Mouse (Mus musculus): Measurements from ENCODE around the gene Chd5. TPM values are rescaled to one million over a fixed set of nuclear protein-coding genes. Genes with fewer than 3 reads are reported as not detected.

Chd5 gene
- total RNA-seq, 2 experiments from 2014 or later, result 0.10 to 0.13 TPM

DNA sequence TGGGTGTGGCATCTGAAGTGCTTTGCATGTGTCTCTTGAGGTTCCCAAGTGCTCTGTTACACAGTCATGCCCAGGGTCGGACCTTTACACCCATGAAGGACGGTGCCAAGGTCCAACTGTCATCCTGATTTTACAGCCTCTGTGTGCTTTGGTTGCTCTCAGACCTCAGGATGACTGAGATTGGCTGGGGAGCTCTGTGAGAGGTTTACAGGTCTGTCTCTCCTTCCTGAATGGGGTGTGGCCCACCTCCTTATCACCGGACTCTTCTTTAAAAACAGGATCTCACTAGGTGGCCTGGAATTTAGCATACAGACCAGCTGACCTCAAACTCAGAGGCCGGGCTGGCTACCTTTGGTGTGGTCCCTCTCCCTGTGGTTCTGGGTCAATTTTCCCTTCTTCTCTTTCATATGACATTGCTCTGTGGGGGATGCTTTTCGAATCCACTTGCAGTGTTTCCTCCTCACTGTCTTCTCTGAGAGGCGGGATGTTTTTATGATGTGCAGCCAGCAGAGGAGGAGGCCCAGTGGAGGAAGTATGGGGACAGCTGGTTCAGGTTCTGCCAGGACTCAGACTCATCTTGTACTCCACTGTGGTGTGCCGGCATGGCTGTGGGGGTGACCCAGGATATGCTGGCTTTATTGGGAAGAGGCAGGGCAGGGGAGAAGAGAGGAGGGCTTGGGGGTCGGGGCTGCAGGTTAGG is 12.4 kb downstream of the Chd5 start:
- DNase-seq, result no peak
- intact Hi-C loops (cut with DNase I), result no loop called here

DNA sequence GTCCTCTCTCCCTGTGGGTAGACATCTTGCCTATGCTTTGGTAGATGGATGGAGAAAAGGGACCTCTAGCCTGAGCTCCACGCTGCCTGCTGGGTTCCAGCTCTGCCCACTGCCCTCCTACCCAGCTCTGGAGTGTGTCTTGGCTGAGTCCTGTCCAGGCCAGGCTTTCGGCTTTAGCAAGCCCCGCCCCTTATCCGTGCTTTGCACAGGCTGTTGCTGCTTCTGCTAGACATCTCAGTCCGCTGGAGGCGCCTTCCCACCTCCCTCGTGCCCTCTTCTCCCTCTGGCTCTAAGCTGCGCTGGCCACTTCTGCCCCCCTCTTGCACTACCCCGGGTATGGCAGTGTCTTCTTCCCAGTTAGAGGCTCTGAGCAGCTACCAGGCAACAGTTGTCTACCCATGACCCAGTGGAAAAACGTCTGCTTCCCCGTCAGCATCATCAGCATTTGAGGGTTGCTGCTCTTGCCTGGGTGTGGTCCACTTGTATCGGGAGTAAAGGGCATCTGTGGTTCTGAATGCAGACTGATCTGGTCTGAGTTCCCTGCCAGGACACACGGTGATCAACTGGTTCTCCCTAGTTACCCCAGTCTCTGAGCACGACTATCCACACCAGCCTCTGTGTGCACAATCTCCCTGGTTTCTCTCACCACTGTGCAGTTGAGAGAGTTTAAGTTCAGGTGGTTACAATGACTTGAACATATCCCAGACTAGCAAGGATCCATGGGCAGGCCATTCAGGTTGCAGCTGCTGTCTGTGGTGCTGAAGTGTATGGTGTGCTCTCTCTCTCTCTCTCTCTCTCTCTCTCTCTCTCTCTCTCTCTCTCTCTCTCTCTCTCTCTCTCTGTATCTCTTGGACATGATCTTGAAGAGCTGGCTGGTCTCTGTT is 13.2 kb downstream of the Chd5 start:
- intact Hi-C loops (cut with DNase I), result no loop called here
- DNase-seq, result no peak

DNA sequence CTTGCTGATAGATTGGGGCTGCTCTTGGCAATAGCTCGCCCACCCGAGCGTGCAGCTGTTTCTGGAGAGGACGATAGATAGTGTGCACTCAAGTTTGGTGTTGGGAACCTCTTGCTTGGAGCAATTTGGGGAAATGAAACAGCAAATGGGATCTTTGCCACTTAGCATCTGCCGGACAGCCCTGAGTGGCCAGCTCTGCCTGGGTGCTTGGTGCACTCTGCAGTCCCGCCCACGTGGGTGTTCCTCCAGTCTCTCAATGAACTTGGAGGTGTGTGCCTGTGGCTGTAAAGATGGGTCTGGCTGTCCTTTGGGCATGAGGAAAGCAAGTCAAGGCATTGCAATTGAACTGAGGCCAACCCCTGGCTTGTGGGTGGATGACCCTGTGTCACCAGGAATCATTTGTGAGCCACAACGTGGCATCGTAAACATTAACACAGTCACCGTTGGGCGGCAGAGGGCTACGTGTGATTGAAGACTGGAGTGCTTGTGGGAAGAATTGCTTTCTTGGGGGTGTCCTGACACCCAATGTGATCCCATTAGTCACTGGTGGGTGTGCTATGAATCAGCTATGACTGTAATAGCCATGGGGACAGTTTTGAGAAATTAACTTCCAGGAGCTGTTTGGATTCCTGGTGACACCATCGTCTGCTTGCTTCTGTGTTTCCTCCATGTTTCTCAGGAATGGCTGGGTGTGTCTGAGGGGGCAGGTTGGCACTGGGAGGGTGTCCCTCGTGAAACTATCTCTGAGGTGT is 15.6 kb downstream of the Chd5 start:
- intact Hi-C loops (cut with DNase I), result no loop called here
- no peak for DNase-seq

DNA sequence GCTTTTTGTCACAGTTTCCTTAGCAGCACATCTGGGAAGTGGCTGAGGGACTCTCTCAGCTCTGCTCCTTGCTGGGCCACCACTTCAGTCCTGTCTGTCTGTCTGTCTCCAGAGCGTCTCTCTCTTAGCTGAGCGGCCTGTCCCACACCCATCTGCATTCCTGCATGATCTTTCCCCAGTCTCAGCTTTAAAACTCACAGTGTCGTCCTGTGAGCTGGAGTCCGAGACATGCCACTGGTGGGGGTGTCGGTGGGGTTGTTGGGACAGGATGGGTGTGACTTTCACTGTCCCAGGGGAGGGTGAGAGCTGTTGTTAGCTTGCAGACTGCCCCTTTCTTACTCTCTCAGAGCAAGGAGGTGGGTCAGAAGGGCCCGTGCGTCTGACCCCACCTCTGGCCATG is 17.2 kb downstream of the Chd5 start:
- DNase-seq, result no peak
- intact Hi-C loops (cut with DNase I), result no loop called here

DNA sequence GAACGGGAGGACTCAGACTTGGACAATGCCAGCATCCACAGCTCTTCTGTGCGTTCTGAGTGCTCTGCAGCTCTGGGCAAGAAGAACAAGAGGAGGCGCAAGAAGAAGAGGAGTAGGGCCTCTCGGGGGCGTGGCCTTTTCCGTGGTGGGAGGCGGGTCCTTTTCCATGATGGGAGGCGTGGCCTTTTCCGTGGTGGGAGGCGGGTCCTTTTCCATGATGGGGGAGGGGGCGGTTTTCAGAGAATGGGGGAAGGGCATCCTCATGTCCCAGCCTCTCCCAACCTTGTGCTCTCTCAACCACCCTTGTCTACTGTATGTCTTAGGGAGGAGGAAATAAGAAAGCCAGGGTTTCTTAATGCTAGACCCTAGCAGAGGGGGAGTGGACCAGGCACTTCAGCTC is 21.2 kb downstream of the Chd5 start:
- DNase-seq, result no peak
- intact Hi-C loops (cut with DNase I), result no loop called here

DNA sequence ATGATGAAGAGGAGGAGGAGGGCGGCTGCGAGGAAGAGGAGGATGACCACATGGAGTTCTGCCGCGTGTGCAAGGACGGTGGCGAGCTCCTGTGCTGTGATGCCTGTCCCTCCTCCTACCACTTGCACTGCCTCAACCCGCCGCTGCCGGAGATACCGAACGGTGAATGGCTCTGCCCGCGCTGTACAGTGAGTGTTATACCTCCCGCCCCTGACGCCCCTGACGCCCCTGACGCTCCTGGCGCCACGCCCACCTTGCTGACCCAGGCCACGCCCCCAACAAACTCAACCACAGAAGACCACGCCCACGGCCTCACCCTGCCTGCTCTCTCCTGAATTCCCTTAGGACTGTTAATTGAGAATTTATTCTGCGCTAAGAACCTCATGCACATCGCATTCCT is 22.4 kb downstream of the Chd5 start:
- intact Hi-C loops (cut with DNase I), result no loop called here
- no peak for DNase-seq

DNA sequence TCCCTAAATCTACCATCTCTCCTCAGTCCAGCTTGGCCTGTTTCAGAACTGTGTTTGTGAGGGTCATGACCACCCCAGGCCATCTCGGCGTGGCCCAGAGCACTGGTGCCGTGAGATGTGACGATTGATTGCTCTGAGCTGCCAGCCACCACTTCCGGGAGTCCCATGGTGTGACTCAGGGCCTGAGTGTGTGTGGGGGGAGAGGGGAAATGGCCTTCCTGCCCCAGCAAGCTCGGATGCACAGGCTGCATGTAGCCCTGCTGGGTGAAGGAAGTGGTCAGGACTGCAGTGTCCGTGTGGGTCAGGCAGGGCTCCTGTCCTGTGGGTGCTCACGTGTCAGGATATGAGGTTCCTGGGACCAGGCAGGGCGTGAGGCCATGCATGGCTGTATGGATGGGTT is 23.7 kb downstream of the Chd5 start:
- intact Hi-C loops (cut with DNase I), result no loop called here
- no peak for DNase-seq

DNA sequence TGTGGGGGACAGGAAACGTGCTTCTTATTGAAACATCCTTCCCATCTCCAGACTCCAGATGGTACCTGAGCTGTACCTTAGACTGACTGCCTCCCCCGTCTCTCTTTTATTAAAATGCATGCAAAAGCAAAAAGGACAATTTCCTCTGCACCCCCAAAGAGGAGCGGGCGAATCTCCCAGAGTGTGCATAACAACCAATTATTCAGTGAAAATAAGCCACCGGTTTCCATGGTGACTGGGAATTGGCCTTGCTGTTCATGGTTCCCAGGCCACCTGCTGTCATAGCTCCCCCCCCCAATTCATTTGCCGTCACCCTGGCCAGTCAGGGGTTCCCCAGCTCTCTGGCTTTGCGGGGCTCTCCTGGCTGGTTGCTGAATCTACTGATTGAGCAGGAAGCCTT is 26.8 kb downstream of the Chd5 start:
- no peak for DNase-seq
- intact Hi-C loops (cut with DNase I), result no loop called here

DNA sequence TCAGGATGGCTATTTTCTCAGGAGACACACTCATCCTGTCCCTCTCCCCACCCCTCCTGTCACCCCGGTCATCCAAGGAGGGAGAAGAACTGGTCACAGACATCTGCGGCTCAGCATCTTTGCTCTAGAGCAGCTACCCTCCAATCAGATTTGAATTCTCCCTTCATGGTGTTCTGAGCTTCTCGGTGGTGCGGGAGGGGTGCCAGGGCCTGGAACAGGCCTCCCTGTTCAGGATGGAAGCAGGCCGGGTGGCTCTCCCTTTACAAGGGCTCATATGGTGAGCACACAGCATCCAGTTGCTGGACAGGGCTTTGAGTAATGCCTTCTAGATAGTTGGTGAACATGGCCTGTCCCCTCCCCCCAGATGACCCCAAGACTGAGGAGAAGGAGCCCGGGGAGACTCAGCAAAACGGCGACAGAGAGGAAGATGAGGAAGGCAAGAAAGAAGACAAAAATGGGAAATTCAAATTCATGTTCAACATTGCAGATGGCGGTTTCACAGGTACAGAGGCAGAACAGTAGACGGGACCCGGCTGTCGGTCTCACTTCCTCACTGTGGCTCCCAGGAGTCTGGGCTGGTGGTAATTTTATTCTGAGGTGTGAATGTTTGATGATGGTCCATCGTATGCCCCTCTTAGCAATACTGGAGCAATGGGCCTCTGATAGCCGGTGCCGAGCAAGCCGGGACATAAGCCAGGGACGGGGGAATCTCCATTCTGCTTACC is 44.2 kb downstream of the Chd5 start:
- no peak for DNase-seq
- intact Hi-C loops (cut with DNase I), result no loop called here

DNA sequence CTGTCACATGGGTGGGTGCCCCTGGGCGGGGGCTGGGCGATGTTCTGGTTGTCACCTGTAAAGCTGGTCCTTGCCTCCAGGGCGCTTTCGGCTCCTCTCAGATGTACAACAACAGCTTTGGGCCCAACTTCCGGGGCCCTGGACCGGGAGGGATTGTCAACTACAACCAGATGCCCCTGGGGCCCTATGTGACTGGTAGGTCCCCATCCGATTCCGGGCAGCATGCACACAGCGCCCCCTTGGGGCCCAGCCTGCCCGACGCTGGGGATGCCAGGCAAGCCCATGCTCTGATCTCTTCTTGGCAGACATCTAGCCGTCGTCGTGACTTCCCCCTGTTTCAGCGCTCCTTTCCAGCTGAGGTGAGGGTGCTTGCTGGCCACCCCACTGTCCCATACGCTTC is 47.2 kb downstream of the Chd5 start:
- DNase-seq, result no peak
- intact Hi-C loops (cut with DNase I), result no loop called here

DNA sequence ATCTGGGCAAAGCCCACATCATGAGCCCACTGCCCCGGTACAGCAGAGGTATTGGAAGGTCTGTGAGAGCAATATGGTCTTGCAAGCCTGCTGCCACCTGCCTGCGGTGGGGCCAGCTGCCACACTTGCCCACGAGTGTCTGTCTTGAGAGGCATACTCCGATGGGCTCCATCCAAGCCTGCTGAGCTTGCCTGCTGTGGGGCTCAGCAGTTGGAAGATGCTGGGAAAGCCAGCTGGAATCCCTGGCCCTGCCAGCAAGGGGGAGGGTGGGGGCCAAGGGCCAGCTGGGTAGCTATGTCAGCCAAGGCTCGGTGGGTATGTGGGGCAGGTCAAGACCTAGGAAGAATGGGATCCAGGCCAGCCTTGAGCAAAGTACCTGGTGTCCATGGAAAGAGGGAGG is 53.7 kb downstream of the Chd5 start:
- no peak for DNase-seq
- intact Hi-C loops (cut with DNase I), result no loop called here

DNA sequence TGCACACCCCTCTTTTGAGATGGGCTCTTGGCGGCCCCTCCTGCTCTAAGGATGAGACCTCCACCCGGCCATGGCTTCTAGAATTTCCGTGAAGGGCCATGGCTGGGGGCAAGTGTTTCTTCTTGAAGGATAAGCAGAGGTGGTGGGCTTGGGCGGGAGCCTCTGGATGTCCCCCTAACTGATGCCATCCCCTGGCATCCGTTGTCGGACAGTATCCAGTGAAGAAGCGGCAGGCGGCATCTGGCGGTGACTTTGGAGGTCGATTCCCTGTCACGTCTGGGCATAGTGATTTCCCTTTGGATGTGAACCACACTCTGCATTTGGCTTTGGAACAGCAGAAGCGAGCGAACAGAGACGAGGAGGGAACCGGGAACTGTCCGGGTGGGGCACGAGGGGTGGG is 54.2 kb downstream of the Chd5 start:
- DNase-seq, result no peak
- intact Hi-C loops (cut with DNase I), result no loop called here

DNA sequence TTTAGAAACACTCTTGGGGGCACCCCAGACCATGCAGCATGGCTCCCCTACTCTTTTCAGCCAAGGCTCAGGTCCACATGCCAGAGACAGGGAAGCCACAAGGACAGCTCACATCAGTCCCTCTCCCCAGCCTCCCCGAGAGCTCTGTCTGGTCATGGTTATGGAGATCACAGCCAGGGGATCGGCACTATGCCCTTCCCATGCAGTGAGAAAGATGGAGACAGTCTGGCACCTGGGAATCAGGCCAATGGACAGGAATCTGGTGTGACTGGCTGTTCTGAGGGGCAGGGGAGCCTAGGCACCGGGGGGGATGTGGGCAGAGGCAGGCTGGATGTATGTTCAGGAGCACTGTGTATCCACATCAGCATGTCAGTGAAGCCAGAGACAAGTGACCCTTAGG is 60.5 kb downstream of the Chd5 start:
- DNase-seq, result no peak
- intact Hi-C loops (cut with DNase I), result no loop called here

DNA sequence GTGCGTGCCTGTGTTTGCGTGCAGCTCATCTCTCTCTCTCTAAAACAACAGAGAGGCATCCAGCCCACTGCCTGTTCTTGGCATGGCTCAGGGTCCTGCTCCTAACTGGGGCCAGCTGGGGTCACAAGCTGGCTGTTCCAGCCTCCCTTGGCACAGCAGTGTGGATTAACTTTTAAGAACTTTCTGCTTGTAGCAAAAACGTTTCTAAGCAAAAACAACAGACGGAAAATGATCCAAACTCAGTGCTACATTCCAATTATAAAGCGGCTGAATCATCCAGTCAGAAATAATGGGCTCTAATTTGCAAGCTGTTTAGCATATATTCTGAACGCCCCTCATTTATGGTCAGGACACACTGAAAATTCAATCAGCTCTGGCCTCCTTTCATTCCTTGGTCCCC is 66.7 kb downstream of the Chd5 start:
- DNase-seq, result no peak
- intact Hi-C loops (cut with DNase I), result no loop called here

DNA sequence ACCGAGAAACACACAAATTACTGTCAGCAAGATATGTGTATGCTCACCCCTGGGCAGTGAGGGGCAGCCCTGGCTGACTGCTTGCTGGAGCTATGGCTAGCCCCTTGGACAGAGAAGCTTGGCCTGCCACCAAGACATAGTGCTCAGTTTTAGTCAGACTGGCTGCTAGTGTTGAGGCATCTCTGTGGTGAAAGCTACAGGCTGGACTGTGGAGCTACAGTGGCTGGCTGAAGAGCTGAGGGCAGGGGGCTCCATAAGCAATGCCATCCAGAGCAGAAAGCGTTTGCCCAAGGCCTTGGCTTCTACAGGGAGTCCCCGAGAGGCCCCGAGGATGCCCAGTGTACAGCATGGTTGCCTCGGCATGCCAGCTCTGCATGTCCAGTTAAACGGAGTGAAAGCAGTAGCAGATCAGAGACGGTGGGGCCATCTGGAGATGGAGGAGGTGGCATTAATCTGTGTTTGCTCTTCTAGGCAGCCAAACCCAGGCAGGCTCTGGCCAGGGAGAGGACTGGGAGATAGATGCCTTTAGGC is 67.3 kb downstream of the Chd5 start:
- no peak for DNase-seq
- intact Hi-C loops (cut with DNase I), result no loop called here

DNA sequence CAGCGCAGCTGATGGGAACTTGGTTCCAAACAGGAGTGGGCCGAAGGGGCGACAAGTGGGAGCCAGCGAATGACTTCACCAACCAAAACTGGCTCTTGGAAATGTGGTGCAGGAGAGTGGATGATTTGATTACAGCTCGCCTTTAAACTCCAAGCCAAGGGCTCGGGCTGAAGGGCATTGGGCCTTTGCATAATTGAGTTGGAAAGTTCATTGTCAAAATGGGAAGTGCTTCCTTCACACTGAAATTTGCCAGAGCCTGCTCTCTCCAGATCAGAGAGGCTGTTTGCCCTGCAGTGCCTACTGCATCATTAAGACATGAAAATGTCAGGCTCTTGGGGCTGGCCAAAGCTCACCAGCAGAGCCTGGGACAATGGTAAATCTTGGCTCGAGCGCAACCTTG is 68.1 kb downstream of the Chd5 start:
- intact Hi-C loops (cut with DNase I), result no loop called here
- no peak for DNase-seq

DNA sequence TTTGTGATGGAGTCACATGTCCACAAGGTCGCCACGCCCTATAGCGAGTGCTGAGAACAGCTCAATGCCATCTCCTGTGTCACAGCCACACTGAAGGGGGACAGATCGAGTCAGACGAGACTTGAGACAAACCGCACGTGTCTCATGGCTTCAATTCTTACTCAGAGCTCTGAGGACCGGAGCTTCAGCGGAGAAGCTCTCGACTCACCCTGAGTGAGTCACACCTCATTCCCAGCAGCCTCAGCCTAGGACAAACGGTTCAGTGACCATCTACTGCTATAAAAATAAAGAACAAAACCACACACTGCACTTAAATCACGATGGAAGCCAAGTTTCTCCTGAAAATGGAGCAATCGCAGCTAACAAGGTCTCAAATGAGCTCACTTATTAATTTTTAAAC is 72.5 kb downstream of the Chd5 start:
- DNase-seq, result no peak
- intact Hi-C loops (cut with DNase I), result no loop called here

DNA sequence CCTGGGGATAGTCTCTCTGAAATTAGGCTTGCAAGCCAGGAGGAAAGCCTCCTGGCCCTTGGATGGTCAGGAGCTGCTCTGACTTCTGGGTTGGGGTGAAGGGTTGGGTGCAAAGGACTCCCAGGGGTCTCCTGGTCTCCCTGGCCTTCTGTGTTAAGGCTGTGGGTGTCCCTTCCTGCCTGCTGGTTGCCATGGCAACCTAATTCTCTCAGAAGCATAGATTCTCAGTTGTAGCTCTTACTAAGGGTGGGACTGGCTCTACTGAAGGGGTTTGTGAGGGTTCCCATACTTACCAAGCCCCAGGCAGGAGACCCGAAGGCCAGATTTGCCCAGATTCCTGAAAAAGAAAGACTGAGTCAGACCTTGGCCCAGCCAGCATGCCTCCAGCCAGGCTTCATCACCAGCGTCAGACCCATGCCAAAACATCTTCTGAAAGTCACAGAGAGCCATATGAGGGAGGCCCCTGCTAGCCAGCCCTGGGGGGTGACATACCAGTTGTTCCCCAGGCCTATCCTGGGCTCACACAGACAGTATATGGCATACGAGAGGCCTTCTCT is 74.2 kb downstream of the Chd5 start:
- intact Hi-C loops (cut with DNase I), result no loop called here
- DNase-seq, result no peak

DNA sequence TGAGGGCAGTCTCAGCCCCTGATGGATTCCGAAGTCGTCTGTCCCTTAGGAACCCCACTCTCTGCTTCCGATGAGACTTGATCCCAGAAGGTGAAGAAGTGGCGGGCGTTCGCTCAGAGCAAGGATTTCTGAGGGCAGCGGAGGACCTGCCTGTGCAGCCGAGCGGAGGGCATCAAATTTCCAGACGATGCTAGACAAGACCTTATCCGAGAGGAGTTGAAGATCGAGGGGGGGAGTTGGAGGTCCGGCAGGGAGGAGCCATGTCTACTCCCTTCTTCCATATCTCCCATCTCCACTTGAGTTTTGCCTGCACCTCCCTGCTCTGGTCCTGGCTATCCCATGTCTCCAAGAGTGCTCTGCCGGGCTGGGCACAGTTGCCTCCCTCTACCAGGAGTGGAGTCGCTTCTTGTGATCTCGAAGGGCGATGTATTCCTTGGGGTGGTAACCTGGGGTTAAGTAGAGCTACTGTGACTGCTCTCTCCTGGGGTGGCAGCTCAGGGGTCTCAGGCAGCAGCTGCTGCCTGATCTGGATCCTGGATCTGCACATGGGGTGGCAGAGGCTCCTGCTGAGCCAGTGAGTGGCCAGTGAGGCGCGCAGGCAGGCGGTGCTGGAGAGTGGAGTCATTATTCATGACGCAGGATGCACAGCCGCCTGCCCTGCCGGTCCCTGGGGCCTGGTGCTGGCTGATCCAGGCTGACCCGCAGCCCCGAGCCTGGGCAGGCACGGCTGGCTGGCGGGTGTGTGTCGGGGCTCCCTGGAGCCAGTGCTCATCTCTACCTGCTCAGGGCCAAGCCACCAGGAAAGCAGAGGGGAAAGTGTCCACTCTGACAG is 80.0 kb downstream of the Chd5 start:
- intact Hi-C loops (cut with DNase I), result no loop called here

More for the DNA sequence above, 80.0 kb downstream of the Chd5 start:
- DNase-seq, result no peak
